Mouse (Mus musculus) skeletal muscle tissue, adult 2 months (tissue): Measurements from ENCODE around the gene Cabcoco1.

Source experiments
- DNase-seq: peaks from one replicate; pipeline ENCODE4 v3.0.0-alpha.2; 2012; ENCODE audit warnings: low read depth, low spot score

The Cabcoco1 gene

GRCm38 (mm10) chr10:68435754-68436153 lies 105.9 kb downstream of the Cabcoco1 start:
- no peak for DNase-seq

- no peak for DNase-seq
Measured at GRCm38 (mm10) chr10:68435001-68435560, 106.6 kb downstream of the Cabcoco1 start.

GRCm38 (mm10) chr10:68434045-68434639 lies 107.6 kb downstream of the Cabcoco1 start:
- no peak for DNase-seq

- no peak for DNase-seq
Measured at GRCm38 (mm10) chr10:68431346-68431745, 110.3 kb downstream of the Cabcoco1 start.

- DNase-seq, result no peak
Measured at GRCm38 (mm10) chr10:68430929-68431328, 110.8 kb downstream of the Cabcoco1 start.

GRCm38 (mm10) chr10:68420393-68420920 lies 121.2 kb downstream of the Cabcoco1 start:
- no peak for DNase-seq

GRCm38 (mm10) chr10:68419893-68420292 lies 121.8 kb downstream of the Cabcoco1 start:
- DNase-seq, result no peak

- no peak for DNase-seq
Measured at GRCm38 (mm10) chr10:68417074-68417790, 124.5 kb downstream of the Cabcoco1 start.

- no peak for DNase-seq
Measured at GRCm38 (mm10) chr10:68405936-68406335, 135.8 kb downstream of the Cabcoco1 start.

- no peak for DNase-seq
Measured at GRCm38 (mm10) chr10:68396786-68397185, 144.9 kb downstream of the Cabcoco1 start.

- DNase-seq, result no peak
Measured at GRCm38 (mm10) chr10:68396083-68396482, 145.6 kb downstream of the Cabcoco1 start.

GRCm38 (mm10) chr10:68391640-68392039 lies 150.1 kb downstream of the Cabcoco1 start:
- DNase-seq, result no peak

- no peak for DNase-seq
Measured at GRCm38 (mm10) chr10:68388802-68389201, 152.9 kb downstream of the Cabcoco1 start.

- DNase-seq, result no peak
Measured at GRCm38 (mm10) chr10:68388138-68388537, 153.6 kb downstream of the Cabcoco1 start.
